Mouse (Mus musculus): ENCODE results near the gene Pdcl3. TPM values are rescaled to one million over a fixed set of nuclear protein-coding genes. Genes with fewer than 3 reads are reported as not detected.

Gene Pdcl3
- polyA plus RNA-seq, 1 experiment from 2014 or later, result 173 TPM

GRCm38 (mm10) chr1:39010583-39011021 lies 25.2 kb downstream of the Pdcl3 start:
- ATAC-seq (ENCODE audit: low FRiP score), result 0 out of 2 replicates have a peak, but pooled peaks have one; percentile 49
- H3K36me3 ChIP-seq (ENCODE audit: control insufficient read depth, insufficient read depth, low read length), result no peaks in the 10 kb centered on the region
- 31% methylated on average over 12 of the region's 12 CpGs for WGBS

GRCm38 (mm10) chr1:39012576-39012975 lies 27.2 kb downstream of the Pdcl3 start:
- Histone ChIP-seq H3K27me3 (ENCODE audit: control insufficient read depth, insufficient read depth, low read length) (no peaks in the 10 kb centered on the region), H3K9me3 (ENCODE audit: control insufficient read depth, low read length) (no peaks in the 10 kb centered on the region), H3K9ac (ENCODE audit: low read depth, low read length) (no peak overlapping the region), H3K4me2 (replicated peaks; ENCODE audit: low read depth, low read length) (no peak overlapping the region), H3K4me1 (replicated peaks; ENCODE audit: control insufficient read depth, insufficient read depth, low read length) (no peaks in the 10 kb centered on the region), H3K4me3 (ENCODE audit: low read depth, low read length) (no peak overlapping the region), H3K27ac (ENCODE audit: low read depth, low read length) (no peak overlapping the region), H3K36me3 (ENCODE audit: control insufficient read depth, insufficient read depth, low read length) (no peaks in the 10 kb centered on the region)
- ATAC-seq (ENCODE audit: low FRiP score), result no peak
- 92% methylated on average over 13 of the region's 13 CpGs for WGBS
- no peak for DNase-seq (ENCODE audit: low spot score)

More at GRCm38 (mm10) chr1:39010583-39011021, 25.2 kb downstream of the Pdcl3 start:
- no peak overlapping the region for H3K27ac ChIP-seq (ENCODE audit: low read depth, low read length)
- no peaks in the 10 kb centered on the region for H3K27me3 ChIP-seq (ENCODE audit: control insufficient read depth, insufficient read depth, low read length)
- H3K4me1 ChIP-seq (replicated peaks; ENCODE audit: control insufficient read depth, insufficient read depth, low read length), result no peaks in the 10 kb centered on the region
- H3K4me2 ChIP-seq (replicated peaks; ENCODE audit: low read depth, low read length), result no peak overlapping the region
- peak; percentile 77 for DNase-seq (ENCODE audit: low spot score)
- no peak overlapping the region for H3K9ac ChIP-seq (ENCODE audit: low read depth, low read length)
- no peaks in the 10 kb centered on the region for H3K9me3 ChIP-seq (ENCODE audit: control insufficient read depth, low read length)
- H3K4me3 ChIP-seq (ENCODE audit: low read depth, low read length), result no peak overlapping the region

DNA sequence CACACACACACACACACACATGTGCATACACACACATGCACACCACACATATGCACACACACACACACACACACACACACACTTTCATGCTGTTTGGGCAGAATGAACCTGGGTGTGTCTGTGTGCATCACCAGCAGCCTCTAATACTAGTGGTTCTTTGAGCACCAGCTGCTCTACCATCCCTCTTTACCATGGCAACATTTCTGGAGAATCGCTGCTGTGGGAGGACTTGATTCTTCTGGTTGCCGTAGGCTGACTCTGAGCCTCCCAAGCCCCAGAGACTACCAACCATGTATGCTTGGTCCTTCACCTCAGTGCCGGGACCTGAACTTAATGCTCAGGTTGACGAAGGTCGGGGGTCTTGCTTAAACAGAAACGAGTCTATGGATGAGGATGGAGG lies 28.4 kb downstream of the Pdcl3 start:
- 87% methylated on average over 6 of the region's 6 CpGs for WGBS
- Histone ChIP-seq H3K4me1 (replicated peaks; ENCODE audit: control insufficient read depth, insufficient read depth, low read length) (no peaks in the 10 kb centered on the region), H3K9ac (ENCODE audit: low read depth, low read length) (no peak overlapping the region), H3K27ac (ENCODE audit: low read depth, low read length) (no peak overlapping the region), H3K4me2 (replicated peaks; ENCODE audit: low read depth, low read length) (no peak overlapping the region), H3K4me3 (ENCODE audit: low read depth, low read length) (no peak overlapping the region), H3K36me3 (ENCODE audit: control insufficient read depth, insufficient read depth, low read length) (no peaks in the 10 kb centered on the region), H3K9me3 (ENCODE audit: control insufficient read depth, low read length) (no peaks in the 10 kb centered on the region), H3K27me3 (ENCODE audit: control insufficient read depth, insufficient read depth, low read length) (no peaks in the 10 kb centered on the region)
- DNase-seq (ENCODE audit: low spot score), result no peak
- ATAC-seq (ENCODE audit: low FRiP score), result no peak

GRCm38 (mm10) chr1:39015529-39015928 lies 30.1 kb downstream of the Pdcl3 start:
- no peaks in the 10 kb centered on the region for H3K27me3 ChIP-seq (ENCODE audit: control insufficient read depth, insufficient read depth, low read length)
- no peak overlapping the region for H3K27ac ChIP-seq (ENCODE audit: low read depth, low read length)
- H3K9ac ChIP-seq (ENCODE audit: low read depth, low read length), result no peak overlapping the region
- DNase-seq (ENCODE audit: low spot score), result no peak
- H3K9me3 ChIP-seq (ENCODE audit: control insufficient read depth, low read length), result no peaks in the 10 kb centered on the region
- no peak overlapping the region for H3K4me3 ChIP-seq (ENCODE audit: low read depth, low read length)
- ATAC-seq (ENCODE audit: low FRiP score), result no peak
- no peaks in the 10 kb centered on the region for H3K36me3 ChIP-seq (ENCODE audit: control insufficient read depth, insufficient read depth, low read length)
- no peak overlapping the region for H3K4me2 ChIP-seq (replicated peaks; ENCODE audit: low read depth, low read length)
- H3K4me1 ChIP-seq (replicated peaks; ENCODE audit: control insufficient read depth, insufficient read depth, low read length), result no peaks in the 10 kb centered on the region
- WGBS, result 92% methylated on average over 10 of the region's 10 CpGs

DNA sequence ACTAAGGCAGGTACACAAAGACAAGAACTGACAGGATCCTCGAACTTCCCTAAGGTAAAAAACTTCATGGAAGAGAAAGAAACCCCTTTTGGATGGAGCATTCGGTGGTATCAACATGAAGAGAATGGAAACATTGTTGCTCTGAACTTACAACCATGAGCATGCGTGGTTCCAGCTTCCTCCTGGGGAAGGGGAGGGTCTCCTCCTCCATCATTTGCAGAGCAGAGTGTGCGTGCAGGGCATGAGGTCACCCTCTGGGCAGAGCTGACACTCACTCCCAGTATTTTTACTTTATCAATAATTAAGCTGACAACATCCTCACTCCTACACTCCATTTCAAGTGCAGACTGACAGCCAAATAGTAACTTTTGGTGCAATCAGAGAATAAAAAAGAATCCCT lies 32.5 kb downstream of the Pdcl3 start:
- Histone ChIP-seq H3K27ac (ENCODE audit: low read depth, low read length) (no peak overlapping the region), H3K9ac (ENCODE audit: low read depth, low read length) (no peak overlapping the region), H3K4me1 (replicated peaks; ENCODE audit: control insufficient read depth, insufficient read depth, low read length) (no peaks in the 10 kb centered on the region), H3K4me3 (ENCODE audit: low read depth, low read length) (no peak overlapping the region), H3K4me2 (replicated peaks; ENCODE audit: low read depth, low read length) (no peak overlapping the region), H3K9me3 (ENCODE audit: control insufficient read depth, low read length) (no peaks in the 10 kb centered on the region), H3K36me3 (ENCODE audit: control insufficient read depth, insufficient read depth, low read length) (no peaks in the 10 kb centered on the region), H3K27me3 (ENCODE audit: control insufficient read depth, insufficient read depth, low read length) (no peaks in the 10 kb centered on the region)
- DNase-seq (ENCODE audit: low spot score), result no peak
- 85% methylated on average over 4 of the region's 4 CpGs for WGBS
- no peak for ATAC-seq (ENCODE audit: low FRiP score)

GRCm38 (mm10) chr1:39025142-39025541 lies 39.7 kb downstream of the Pdcl3 start:
- Histone ChIP-seq H3K9me3 (ENCODE audit: control insufficient read depth, low read length) (no peaks in the 10 kb centered on the region), H3K4me2 (replicated peaks; ENCODE audit: low read depth, low read length) (no peak overlapping the region), H3K27me3 (ENCODE audit: control insufficient read depth, insufficient read depth, low read length) (no peaks in the 10 kb centered on the region), H3K27ac (ENCODE audit: low read depth, low read length) (no peak overlapping the region), H3K36me3 (ENCODE audit: control insufficient read depth, insufficient read depth, low read length) (no peaks in the 10 kb centered on the region), H3K9ac (ENCODE audit: low read depth, low read length) (no peak overlapping the region), H3K4me1 (replicated peaks; ENCODE audit: control insufficient read depth, insufficient read depth, low read length) (no peaks in the 10 kb centered on the region), H3K4me3 (ENCODE audit: low read depth, low read length) (no peak overlapping the region)
- DNase-seq (ENCODE audit: low spot score), result peak; percentile 8
- WGBS, result 50% methylated on average over 7 of the region's 7 CpGs
- no peak for ATAC-seq (ENCODE audit: low FRiP score)

- H3K4me2 ChIP-seq (replicated peaks; ENCODE audit: low read depth, low read length), result no peak overlapping the region
- no peak overlapping the region for H3K9ac ChIP-seq (ENCODE audit: low read depth, low read length)
- WGBS, result 90% methylated on average over 1 of the region's 1 CpGs
- no peaks in the 10 kb centered on the region for H3K9me3 ChIP-seq (ENCODE audit: control insufficient read depth, low read length)
- ATAC-seq (ENCODE audit: low FRiP score) (no peak), DNase-seq (ENCODE audit: low spot score) (no peak)
- no peak overlapping the region for H3K4me3 ChIP-seq (ENCODE audit: low read depth, low read length)
- no peaks in the 10 kb centered on the region for H3K4me1 ChIP-seq (replicated peaks; ENCODE audit: control insufficient read depth, insufficient read depth, low read length)
- no peaks in the 10 kb centered on the region for H3K27me3 ChIP-seq (ENCODE audit: control insufficient read depth, insufficient read depth, low read length)
- H3K27ac ChIP-seq (ENCODE audit: low read depth, low read length), result no peak overlapping the region
- H3K36me3 ChIP-seq (ENCODE audit: control insufficient read depth, insufficient read depth, low read length), result no peaks in the 10 kb centered on the region
Measured at GRCm38 (mm10) chr1:39025840-39026239, 40.4 kb downstream of the Pdcl3 start.

DNA sequence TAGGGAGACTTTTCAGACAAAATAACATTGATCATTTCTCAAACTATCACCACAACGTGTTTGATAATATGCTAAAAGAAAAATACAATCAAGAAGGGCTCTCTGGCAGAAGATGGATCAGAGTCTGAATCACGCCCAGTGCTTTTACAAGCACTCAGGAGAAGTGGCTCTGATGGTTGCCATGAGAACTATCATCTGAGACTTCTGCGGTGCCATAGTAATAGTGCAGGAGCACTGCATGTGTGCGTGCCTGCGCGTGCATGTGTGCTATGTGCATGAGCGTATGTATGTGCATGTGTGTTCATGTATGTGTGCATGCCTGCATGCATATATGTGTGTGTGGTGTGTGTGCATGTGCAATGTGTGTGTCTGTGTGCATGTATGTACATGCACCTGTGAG lies 43.8 kb downstream of the Pdcl3 start:
- ATAC-seq (ENCODE audit: low FRiP score) (no peak), DNase-seq (ENCODE audit: low spot score) (no peak)
- H3K9ac ChIP-seq (ENCODE audit: low read depth, low read length), result no peak overlapping the region
- no peak overlapping the region for H3K4me3 ChIP-seq (ENCODE audit: low read depth, low read length)
- no peaks in the 10 kb centered on the region for H3K27me3 ChIP-seq (ENCODE audit: control insufficient read depth, insufficient read depth, low read length)
- H3K4me1 ChIP-seq (replicated peaks; ENCODE audit: control insufficient read depth, insufficient read depth, low read length), result no peaks in the 10 kb centered on the region
- WGBS, result 92% methylated on average over 7 of the region's 7 CpGs
- H3K36me3 ChIP-seq (ENCODE audit: control insufficient read depth, insufficient read depth, low read length), result no peaks in the 10 kb centered on the region
- no peak overlapping the region for H3K4me2 ChIP-seq (replicated peaks; ENCODE audit: low read depth, low read length)
- no peak overlapping the region for H3K27ac ChIP-seq (ENCODE audit: low read depth, low read length)
- H3K9me3 ChIP-seq (ENCODE audit: control insufficient read depth, low read length), result no peaks in the 10 kb centered on the region

- ATAC-seq (ENCODE audit: low FRiP score), result no peak
- Histone ChIP-seq H3K9ac (ENCODE audit: low read depth, low read length) (no peak overlapping the region), H3K36me3 (ENCODE audit: control insufficient read depth, insufficient read depth, low read length) (no peaks in the 10 kb centered on the region), H3K4me2 (replicated peaks; ENCODE audit: low read depth, low read length) (0 out of 2 replicates have a peak overlapping the region, but pooled peaks have one; percentile 4), H3K27ac (ENCODE audit: low read depth, low read length) (no peak overlapping the region), H3K4me1 (replicated peaks; ENCODE audit: control insufficient read depth, insufficient read depth, low read length) (no peaks in the 10 kb centered on the region), H3K27me3 (ENCODE audit: control insufficient read depth, insufficient read depth, low read length) (no peaks in the 10 kb centered on the region), H3K4me3 (ENCODE audit: low read depth, low read length) (no peak overlapping the region; the same call in 1 of the 2 replicates), H3K9me3 (ENCODE audit: control insufficient read depth, low read length) (no peaks in the 10 kb centered on the region)
- peak; percentile 27 for DNase-seq (ENCODE audit: low spot score)
- WGBS, result 17% methylated on average over 7 of the region's 7 CpGs
Measured at GRCm38 (mm10) chr1:39030108-39030507, 44.7 kb downstream of the Pdcl3 start.
